Mouse (Mus musculus): ENCODE results near the gene Cep85l.

DNA sequence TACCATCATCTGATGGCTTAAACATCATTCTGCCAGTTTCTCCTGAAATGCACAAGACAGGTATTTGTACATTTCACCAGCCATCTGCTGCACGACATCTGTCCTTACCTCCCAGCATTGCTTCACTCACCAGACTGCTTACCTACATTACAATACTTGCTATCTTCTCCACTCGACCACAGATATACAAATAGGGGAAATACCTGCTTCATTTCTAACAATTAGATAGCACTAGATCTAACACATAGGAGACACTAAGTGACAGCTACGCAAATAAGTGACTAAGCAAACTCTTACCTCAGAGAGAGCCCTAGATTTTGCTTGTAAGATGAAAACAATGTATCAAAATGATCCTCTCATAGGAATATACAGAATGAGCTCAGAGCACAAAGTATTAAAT lies 26.1 kb downstream of the Cep85l start:
- TF ChIP-seq CTCF (IDR thresholded peaks at IDR 0.05; ENCODE audit: low read depth, low read length) (no peak), POLR2A (IDR thresholded peaks at IDR 0.05; ENCODE audit: borderline replicate concordance, low read depth, low read length) (no peak)
